Mouse (Mus musculus): ENCODE data around the gene Cgnl1. TPM values are rescaled to one million over a fixed set of nuclear protein-coding genes. Genes with fewer than 3 reads are reported as not detected.

Gene Cgnl1
- polyA plus RNA-seq, 1 experiment from 2014 or later: 54.6 TPM

- H3K4me3 ChIP-seq: no peak overlapping the region
- H3K9ac ChIP-seq: no peak overlapping the region
- H3K36me3 ChIP-seq: no peaks in the 10 kb centered on the region
- H3K27me3 ChIP-seq (replicated peaks): no peaks in the 10 kb centered on the region
- ATAC-seq (ENCODE audit: insufficient number of reproducible peaks, low FRiP score): peak; percentile 82
- no peaks in the 10 kb centered on the region for H3K9me3 ChIP-seq (replicated peaks)
- WGBS: 27% methylated on average over 13 of the region's 13 CpGs
- peaks cover 69% of the 10 kb centered on the region for H3K4me1 ChIP-seq (replicated peaks)
- H3K27ac ChIP-seq (ENCODE audit: poor library complexity, severe bottlenecking): peak overlapping the region; percentile 53
- no peak overlapping the region; the same call in 1 of the 2 replicates for H3K4me2 ChIP-seq
Measured at GRCm38 (mm10) chr9:71606296-71607057, 164.9 kb downstream of the Cgnl1 start.

GRCm38 (mm10) chr9:71604914-71605635 lies 166.3 kb downstream of the Cgnl1 start:
- H3K27ac ChIP-seq (ENCODE audit: poor library complexity, severe bottlenecking): no peak overlapping the region; the same call in 1 of the 2 replicates
- no peaks in the 10 kb centered on the region for H3K36me3 ChIP-seq
- no peak overlapping the region for H3K4me2 ChIP-seq
- no peaks in the 10 kb centered on the region for H3K9me3 ChIP-seq (replicated peaks)
- H3K4me1 ChIP-seq (replicated peaks): peaks cover 62% of the 10 kb centered on the region
- no peak for ATAC-seq (ENCODE audit: insufficient number of reproducible peaks, low FRiP score)
- no peaks in the 10 kb centered on the region for H3K27me3 ChIP-seq (replicated peaks)
- no peak overlapping the region for H3K9ac ChIP-seq
- WGBS: 27% methylated on average over 6 of the region's 6 CpGs
- no peak overlapping the region for H3K4me3 ChIP-seq

GRCm38 (mm10) chr9:71599861-71600260 lies 171.5 kb downstream of the Cgnl1 start:
- 71% methylated on average over 7 of the region's 7 CpGs for WGBS

GRCm38 (mm10) chr9:71596888-71597287 lies 174.5 kb downstream of the Cgnl1 start:
- no peak for ATAC-seq (ENCODE audit: insufficient number of reproducible peaks, low FRiP score)
- WGBS: 64% methylated on average over 6 of the region's 6 CpGs
- no peak overlapping the region for H3K27ac ChIP-seq (ENCODE audit: poor library complexity, severe bottlenecking)

More at GRCm38 (mm10) chr9:71599861-71600260, 171.5 kb downstream of the Cgnl1 start:
- H3K9me3 ChIP-seq (replicated peaks): no peaks in the 10 kb centered on the region
- H3K4me2 ChIP-seq: no peak overlapping the region
- H3K27me3 ChIP-seq (replicated peaks): 0 out of 2 replicates have a peak, but pooled peaks cover 5% of the 10 kb centered on the region
- no peak overlapping the region for H3K9ac ChIP-seq
- peaks cover 32% of the 10 kb centered on the region for H3K4me1 ChIP-seq (replicated peaks)
- H3K4me3 ChIP-seq: no peak overlapping the region
- ATAC-seq (ENCODE audit: insufficient number of reproducible peaks, low FRiP score): no peak
- H3K27ac ChIP-seq (ENCODE audit: poor library complexity, severe bottlenecking): no peak overlapping the region
- H3K36me3 ChIP-seq: no peaks in the 10 kb centered on the region

GRCm38 (mm10) chr9:71592577-71593285 lies 178.7 kb downstream of the Cgnl1 start:
- ATAC-seq (ENCODE audit: insufficient number of reproducible peaks, low FRiP score): no peak
- peak overlapping the region; percentile 5; the same call in 1 of the 2 replicates for H3K27ac ChIP-seq (ENCODE audit: poor library complexity, severe bottlenecking)
- 31% methylated on average over 6 of the region's 6 CpGs for WGBS
- no peaks in the 10 kb centered on the region for H3K9me3 ChIP-seq (replicated peaks)
- no peaks in the 10 kb centered on the region for H3K36me3 ChIP-seq
- H3K4me3 ChIP-seq: peak overlapping the region; percentile 84
- H3K27me3 ChIP-seq (replicated peaks): no peaks in the 10 kb centered on the region
- H3K9ac ChIP-seq: peak overlapping the region; percentile 90
- peaks cover 63% of the 10 kb centered on the region for H3K4me1 ChIP-seq (replicated peaks)
- peak overlapping the region; percentile 91 for H3K4me2 ChIP-seq

More at GRCm38 (mm10) chr9:71596888-71597287, 174.5 kb downstream of the Cgnl1 start:
- H3K27me3 ChIP-seq (replicated peaks): 0 out of 2 replicates have a peak, but pooled peaks cover 5% of the 10 kb centered on the region
- H3K9me3 ChIP-seq (replicated peaks): no peaks in the 10 kb centered on the region
- H3K9ac ChIP-seq: no peak overlapping the region
- peaks cover 33% of the 10 kb centered on the region for H3K4me1 ChIP-seq (replicated peaks)
- H3K4me2 ChIP-seq: no peak overlapping the region
- no peaks in the 10 kb centered on the region for H3K36me3 ChIP-seq
- H3K4me3 ChIP-seq: no peak overlapping the region

GRCm38 (mm10) chr9:71591938-71592548 lies 179.4 kb downstream of the Cgnl1 start, which contains the start of gene Myzap:
Gene Myzap (minus strand): TSS chr9:71592360.
- no peaks in the 10 kb centered on the region for H3K36me3 ChIP-seq
- no peaks in the 10 kb centered on the region for H3K27me3 ChIP-seq (replicated peaks)
- peaks cover 67% of the 10 kb centered on the region for H3K4me1 ChIP-seq (replicated peaks)
- H3K4me2 ChIP-seq: peak within 1 kb of the TSS; percentile 91
- peak; percentile 89 for ATAC-seq (ENCODE audit: insufficient number of reproducible peaks, low FRiP score)
- H3K9me3 ChIP-seq (replicated peaks): no peaks in the 10 kb centered on the region
- WGBS: under 1% methylated on average over 29 of the region's 29 CpGs
- H3K9ac ChIP-seq: peak within 1 kb of the TSS; percentile 90
- H3K27ac ChIP-seq (ENCODE audit: poor library complexity, severe bottlenecking): peak within 1 kb of the TSS; percentile 92
- peak within 1 kb of the TSS; percentile 84 for H3K4me3 ChIP-seq

- Histone ChIP-seq H3K9me3 (replicated peaks) (0 out of 2 replicates have a peak, but pooled peaks cover under 1% of the 10 kb centered on the region), H3K27me3 (replicated peaks) (no peaks in the 10 kb centered on the region), H3K36me3 (peaks cover 4% of the 10 kb centered on the region), H3K4me1 (replicated peaks) (peaks cover 64% of the 10 kb centered on the region), H3K4me3 (peak overlapping the region; percentile 84), H3K27ac (ENCODE audit: poor library complexity, severe bottlenecking) (peak overlapping the region; percentile 92), H3K4me2 (peak overlapping the region; percentile 91), H3K9ac (peak overlapping the region; percentile 90)
- WGBS: 20% methylated on average over 5 of the region's 5 CpGs
- no peak for ATAC-seq (ENCODE audit: insufficient number of reproducible peaks, low FRiP score)
Measured at GRCm38 (mm10) chr9:71591106-71591505, 180.3 kb downstream of the Cgnl1 start.

- Histone ChIP-seq H3K36me3 (peaks cover 18% of the 10 kb centered on the region), H3K4me1 (replicated peaks) (peaks cover 64% of the 10 kb centered on the region), H3K4me2 (peak overlapping the region; percentile 91), H3K9me3 (replicated peaks) (0 out of 2 replicates have a peak, but pooled peaks cover 10% of the 10 kb centered on the region), H3K4me3 (peak overlapping the region; percentile 84), H3K9ac (peak overlapping the region; percentile 41; the same call in 1 of the 2 replicates), H3K27ac (ENCODE audit: poor library complexity, severe bottlenecking) (peak overlapping the region; percentile 92), H3K27me3 (replicated peaks) (no peaks in the 10 kb centered on the region)
- no peak for ATAC-seq (ENCODE audit: insufficient number of reproducible peaks, low FRiP score)
- 22% methylated on average over 7 of the region's 7 CpGs for WGBS
Measured at GRCm38 (mm10) chr9:71589771-71590170, 181.6 kb downstream of the Cgnl1 start.

- Histone ChIP-seq H3K27ac (ENCODE audit: poor library complexity, severe bottlenecking) (peak overlapping the region; percentile 92), H3K9me3 (replicated peaks) (0 out of 2 replicates have a peak, but pooled peaks cover 12% of the 10 kb centered on the region), H3K9ac (0 out of 2 replicates have a peak overlapping the region, but pooled peaks have one; percentile 29), H3K4me2 (peak overlapping the region; percentile 91), H3K27me3 (replicated peaks) (no peaks in the 10 kb centered on the region), H3K4me3 (no peak overlapping the region), H3K4me1 (replicated peaks) (peaks cover 60% of the 10 kb centered on the region), H3K36me3 (peaks cover 22% of the 10 kb centered on the region)
- no peak for ATAC-seq (ENCODE audit: insufficient number of reproducible peaks, low FRiP score)
- WGBS: 19% methylated on average over 2 of the region's 2 CpGs
Measured at GRCm38 (mm10) chr9:71588930-71589592, 182.3 kb downstream of the Cgnl1 start.

- Histone ChIP-seq H3K27me3 (replicated peaks) (no peaks in the 10 kb centered on the region), H3K27ac (ENCODE audit: poor library complexity, severe bottlenecking) (no peak overlapping the region), H3K9me3 (replicated peaks) (0 out of 2 replicates have a peak, but pooled peaks cover 12% of the 10 kb centered on the region), H3K4me2 (no peak overlapping the region), H3K36me3 (peaks cover 26% of the 10 kb centered on the region), H3K9ac (no peak overlapping the region), H3K4me3 (no peak overlapping the region), H3K4me1 (replicated peaks) (peaks cover 55% of the 10 kb centered on the region)
- WGBS: 45% methylated on average over 3 of the region's 3 CpGs
- ATAC-seq (ENCODE audit: insufficient number of reproducible peaks, low FRiP score): no peak
Measured at GRCm38 (mm10) chr9:71586408-71586807, 185.0 kb downstream of the Cgnl1 start.

All from heart, embryonic 12.5 days (tissue).